Comparison of ENCODE assay signal across 24 mouse cellular contexts in genomic region chr3:36079886-36080285, GRCm38 (mm10). TPM values are rescaled to one million over a fixed set of nuclear protein-coding genes. Genes with fewer than 3 reads are reported as not detected.
DNase-seq lines count a peak whose midpoint lies in the region; ATAC-seq and TF ChIP-seq lines count a peak whose summit lies in the region.
"Had no signal": no experiment of that assay in that cellular context is flagged by ENCODE, and none has a peak within 500 bp of the region (broad histone marks: within the 10 kb centered on the region; RNA-seq: fewer than 3 reads in every experiment).

No protein-coding gene starts in this region.

- TF ChIP-seq POLR2A in liver, adult 2 months (IDR thresholded peaks at IDR 0.05; ENCODE audit: extremely low read depth, insufficient read depth, low read length), result no peak

- no peaks in the 10 kb centered on the region for H3K4me1 ChIP-seq in intestine, embryonic 14.5 days (replicated peaks; ENCODE audit: control insufficient read depth, insufficient read depth, low read length)
- H3K4me1 ChIP-seq in intestine, embryonic 15.5 days (replicated peaks), result no peaks in the 10 kb centered on the region
- H3K4me1 ChIP-seq in liver, adult 2 months (ENCODE audit: control insufficient read depth, insufficient read depth, low read length), result no peaks in the 10 kb centered on the region
- H3K4me1 ChIP-seq: embryonic facial prominence, embryonic 12.5 days; forebrain, embryonic 15.5 days; hindbrain, embryonic 10.5 days had no signal

- no peaks in the 10 kb centered on the region for H3K79me2 ChIP-seq in liver, adult 2 months (ENCODE audit: control insufficient read depth, insufficient read depth, low read length)

- WGBS in intestine, embryonic 14.5 days, result 89% methylated on average over 5 of the region's 5 CpGs
- WGBS in intestine, embryonic 15.5 days, result 88% methylated on average over 5 of the region's 5 CpGs
- WGBS in liver, adult 2 months, result 73% methylated on average over 5 of the region's 5 CpGs

- no peak overlapping the region for H3K4me2 ChIP-seq in intestine, embryonic 14.5 days (ENCODE audit: low read length)
- no peak overlapping the region for H3K4me2 ChIP-seq in intestine, embryonic 15.5 days (replicated peaks)
- H3K4me2 ChIP-seq: embryonic facial prominence, embryonic 12.5 days; forebrain, embryonic 15.5 days; hindbrain, embryonic 14.5 days had no signal

- no peak overlapping the region for H3K4me3 ChIP-seq in intestine, embryonic 14.5 days (ENCODE audit: low read depth, low read length)
- no peak overlapping the region for H3K4me3 ChIP-seq in intestine, embryonic 15.5 days (replicated peaks)
- no peak overlapping the region for H3K4me3 ChIP-seq in liver, adult 2 months (ENCODE audit: insufficient read depth, low read depth, low read length)
- H3K4me3 ChIP-seq: embryonic facial prominence, embryonic 12.5 days; forebrain, embryonic 15.5 days; hindbrain, embryonic 10.5 days had no signal

- TF ChIP-seq CTCF in liver, adult 2 months (IDR thresholded peaks at IDR 0.05; ENCODE audit: low read depth, low read length), result no peak

- no peaks in the 10 kb centered on the region for H3K27me3 ChIP-seq in intestine, embryonic 14.5 days (replicated peaks; ENCODE audit: control insufficient read depth, insufficient read depth, low read length)
- no peaks in the 10 kb centered on the region for H3K27me3 ChIP-seq in intestine, embryonic 15.5 days (replicated peaks)
- H3K27me3 ChIP-seq in liver, adult 2 months (ENCODE audit: control insufficient read depth, insufficient read depth, low read length), result no peaks in the 10 kb centered on the region
- H3K27me3 ChIP-seq: embryonic facial prominence, embryonic 12.5 days; forebrain, embryonic 15.5 days had no signal

- H3K9ac ChIP-seq in intestine, embryonic 14.5 days (ENCODE audit: low read length), result no peak overlapping the region
- H3K9ac ChIP-seq in intestine, embryonic 15.5 days, result no peak overlapping the region
- no peak overlapping the region for H3K9ac ChIP-seq in liver, adult 2 months (ENCODE audit: low read depth, low read length)
- H3K9ac ChIP-seq: embryonic facial prominence, embryonic 12.5 days; forebrain, embryonic 15.5 days; hindbrain, embryonic 14.5 days had no signal

- no peak overlapping the region for H3K27ac ChIP-seq in intestine, embryonic 14.5 days (ENCODE audit: low read depth)
- no peak overlapping the region for H3K27ac ChIP-seq in intestine, embryonic 15.5 days
- H3K27ac ChIP-seq in liver, adult 2 months (replicated peaks; ENCODE audit: insufficient read depth, low read depth, low read length), result peak overlapping the region; percentile 26
- H3K27ac ChIP-seq: embryonic facial prominence, embryonic 12.5 days; forebrain, embryonic 15.5 days; hindbrain, embryonic 10.5 days; hindbrain, embryonic 14.5 days had no signal

- no peak for ATAC-seq in intestine, embryonic 14.5 days (replicated peaks; ENCODE audit: low FRiP score, low TSS enrichment, low read depth)
- ATAC-seq in intestine, embryonic 15.5 days, result no peak
- ATAC-seq: forebrain, embryonic 15.5 days had no signal

- peak; percentile 29 for DNase-seq in intestine, embryonic 14.5 days (ENCODE audit: low spot score)
- peak; percentile 97 for DNase-seq in liver, adult 2 months (ENCODE audit: extremely low read depth, low read depth, low spot score)
- no peak for DNase-seq in liver
- peak; percentile 49 for DNase-seq in kidney, postnatal 14 days
- no peak for DNase-seq in frontal cortex, postnatal 14 days (ENCODE audit: low spot score in 2 of 2)
- no peak for DNase-seq in adrenal gland, postnatal 10 days
- DNase-seq: adrenal gland, adult 8-10 months; cerebellum, adult 11 months; cerebellum, adult 8-10 months; cerebellum, postnatal 14 days; gastrocnemius, postnatal 25 days; heart, postnatal 10 days had no signal

- no peaks in the 10 kb centered on the region for H3K9me3 ChIP-seq in intestine, embryonic 14.5 days (ENCODE audit: control insufficient read depth, low read length)
- no peaks in the 10 kb centered on the region for H3K9me3 ChIP-seq in intestine, embryonic 15.5 days
- H3K9me3 ChIP-seq: embryonic facial prominence, embryonic 12.5 days; forebrain, embryonic 15.5 days; hindbrain, embryonic 10.5 days had no signal

- H3K36me3 ChIP-seq in intestine, embryonic 14.5 days (ENCODE audit: control insufficient read depth, insufficient read depth, low read length), result peaks cover 96% of the 10 kb centered on the region
- H3K36me3 ChIP-seq in intestine, embryonic 15.5 days, result peaks cover 40% of the 10 kb centered on the region
- peaks cover 62% of the 10 kb centered on the region for H3K36me3 ChIP-seq in liver, adult 2 months (ENCODE audit: control insufficient read depth, insufficient read depth, low read length)

RNA-seq across cellular contexts. Expression of gene Acad9, which starts 14.1 kb away (rescaled TPM):
- 77.3 and 84.0 TPM in 2 replicates for polyA plus RNA-seq in intestine, embryonic 14.5 days (2014; fragmentation: Nextera tagmentation; extraction: Ambion mirVana)
- polyA plus RNA-seq in intestine, embryonic 15.5 days (2015; fragmentation: Nextera tagmentation; extraction: Ambion mirVana), result 78.9 and 84.9 TPM in 2 replicates
- total RNA-seq in liver, adult 2 months (2014; rRNA removed), result 35.4 and 47.8 TPM in 2 replicates
- 18.8 and 26.3 TPM in 2 replicates for polyA plus RNA-seq in liver, adult 2 months (2012; rRNA removed)
- total RNA-seq in adrenal gland, postnatal 10 days (2021), result 10 to 100 TPM; 56.7 to 64.7 TPM

RNA-seq across cellular contexts. Expression of gene Ccdc144b, which starts 26.5 kb away (rescaled TPM):
- not detected in 2 replicates for polyA plus RNA-seq in intestine, embryonic 14.5 days (2014; fragmentation: Nextera tagmentation; extraction: Ambion mirVana)
- polyA plus RNA-seq in intestine, embryonic 15.5 days (2015; fragmentation: Nextera tagmentation; extraction: Ambion mirVana), result not detected in 2 replicates
- not detected in 2 replicates for total RNA-seq in liver, adult 2 months (2014; rRNA removed)
- not detected in 2 replicates for polyA plus RNA-seq in liver, adult 2 months (2012; rRNA removed)
- total RNA-seq in adrenal gland, postnatal 10 days (2021), result under 1 TPM; 0.06 to 0.12 TPM
- total RNA-seq: adrenal gland, postnatal 4 days; ES-E14; gastrocnemius, adult 18-20 months; gastrocnemius, postnatal 25 days; granulocyte monocyte progenitor cell, adult 5-6 weeks; heart, postnatal 10 days had no signal
- polyA plus RNA-seq: brain, embryonic 14.5 days; cortical plate, adult 2 months; embryonic facial prominence, embryonic 12.5 days; forebrain, embryonic 11.5 days; forebrain, embryonic 15.5 days; hindbrain, embryonic 10.5 days; hindbrain, embryonic 14.5 days had no signal

Comparison
In these comparisons a context has a peak if more than half of its experiments do, and no peak if none do; other contexts are left out.
1. DNase-seq: peak in intestine, embryonic 14.5 days (single experiment), liver, adult 2 months (single experiment) and kidney, postnatal 14 days (single experiment); none in liver (single experiment), frontal cortex, postnatal 14 days (0 of 2) and adrenal gland, postnatal 10 days (single experiment).